Mouse (Mus musculus) embryo, embryonic 10.5 days (tissue): Measurements from ENCODE around the gene Atp6v1g3.

Experiments
- DNase-seq: peaks from one replicate; pipeline ENCODE4 v3.0.0-alpha.2; 2015; ENCODE audit warnings: low spot score

The Atp6v1g3 gene

GRCm38 (mm10) chr1:138289455-138290425, 16.2 kb downstream of the Atp6v1g3 start:
- DNase-seq, result no peak

DNA sequence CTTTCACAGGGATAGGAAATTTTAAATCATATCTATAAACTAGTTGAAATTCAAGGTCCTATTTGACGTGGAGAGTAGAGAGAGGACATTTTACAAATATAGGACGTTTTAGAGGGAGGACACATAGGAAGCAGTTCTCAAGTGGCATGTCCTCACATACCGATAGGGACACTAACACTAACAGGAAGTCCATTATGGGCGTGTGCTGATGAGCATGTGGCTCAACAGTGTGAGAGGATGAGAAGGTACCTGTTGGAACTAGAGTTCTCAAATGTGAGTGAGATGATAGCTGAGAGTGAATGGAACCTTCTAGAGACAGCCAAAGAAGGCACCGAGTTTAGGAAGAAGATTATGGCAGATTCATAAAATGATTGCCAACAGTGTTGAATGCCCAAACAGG, 17.9 kb downstream of the Atp6v1g3 start:
- DNase-seq, result no peak

DNA sequence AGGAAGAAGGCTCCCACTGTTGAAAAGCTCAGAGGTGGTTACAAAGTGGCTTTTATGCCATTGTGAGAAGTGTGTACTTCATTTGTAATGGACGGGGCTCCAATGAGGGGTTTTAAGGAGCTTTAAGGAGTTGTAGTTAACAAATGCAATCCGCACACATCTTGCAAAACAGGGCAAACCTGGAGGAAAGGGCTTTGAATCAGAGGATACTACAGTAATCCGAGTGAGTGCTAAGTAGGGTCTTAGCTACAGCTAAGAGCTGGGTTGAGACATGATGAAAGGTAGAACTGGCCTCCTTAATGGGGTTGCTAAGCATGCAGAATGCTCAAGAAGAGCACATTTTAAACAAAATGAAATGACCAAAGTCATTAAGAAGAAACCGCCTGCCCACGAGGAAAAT, 20.9 kb downstream of the Atp6v1g3 start:
- no peak for DNase-seq

GRCm38 (mm10) chr1:138298156-138298555, 24.6 kb downstream of the Atp6v1g3 start:
- DNase-seq, result no peak

GRCm38 (mm10) chr1:138299576-138299975, 26.0 kb downstream of the Atp6v1g3 start:
- DNase-seq, result no peak

- DNase-seq, result no peak
Measured at GRCm38 (mm10) chr1:138301920-138302319, 28.4 kb downstream of the Atp6v1g3 start.

GRCm38 (mm10) chr1:138302756-138303155, 29.2 kb downstream of the Atp6v1g3 start:
- DNase-seq, result no peak

GRCm38 (mm10) chr1:138303296-138303695, 29.8 kb downstream of the Atp6v1g3 start:
- DNase-seq, result no peak

- no peak for DNase-seq
Measured at GRCm38 (mm10) chr1:138304141-138304915, 30.8 kb downstream of the Atp6v1g3 start.

- no peak for DNase-seq
Measured at GRCm38 (mm10) chr1:138322657-138323056, 49.1 kb downstream of the Atp6v1g3 start.

DNA sequence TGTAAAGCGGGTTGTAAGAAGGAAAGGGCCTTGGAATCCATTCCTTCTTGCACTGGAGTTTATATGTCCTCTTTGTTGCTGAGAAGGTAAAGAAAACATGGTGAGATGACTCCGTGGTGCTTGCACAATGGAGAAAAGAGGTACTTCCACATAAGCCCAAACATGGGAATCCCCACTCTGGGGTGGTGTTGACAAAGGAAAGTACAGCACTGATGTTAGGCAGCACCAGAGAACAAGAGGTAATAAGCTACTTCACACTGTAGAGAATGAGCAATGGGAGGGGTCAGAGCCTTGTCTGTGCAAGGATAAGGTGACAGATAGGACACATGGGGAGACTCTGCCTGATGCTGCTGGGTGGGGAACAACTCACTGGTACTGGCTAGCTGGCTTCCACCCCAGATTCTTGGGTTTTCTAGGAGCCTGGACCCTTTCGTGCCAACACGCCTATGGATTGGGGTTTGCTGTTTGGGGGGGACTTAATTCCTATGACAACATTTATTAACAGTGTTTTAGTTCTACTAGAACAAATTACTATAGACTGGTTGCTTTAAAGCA, 49.6 kb downstream of the Atp6v1g3 start:
- DNase-seq, result no peak

- DNase-seq, result peak; percentile 40
Measured at GRCm38 (mm10) chr1:138326091-138326490, 52.6 kb downstream of the Atp6v1g3 start.

GRCm38 (mm10) chr1:138326566-138326965, 53.0 kb downstream of the Atp6v1g3 start:
- DNase-seq, result no peak

DNA sequence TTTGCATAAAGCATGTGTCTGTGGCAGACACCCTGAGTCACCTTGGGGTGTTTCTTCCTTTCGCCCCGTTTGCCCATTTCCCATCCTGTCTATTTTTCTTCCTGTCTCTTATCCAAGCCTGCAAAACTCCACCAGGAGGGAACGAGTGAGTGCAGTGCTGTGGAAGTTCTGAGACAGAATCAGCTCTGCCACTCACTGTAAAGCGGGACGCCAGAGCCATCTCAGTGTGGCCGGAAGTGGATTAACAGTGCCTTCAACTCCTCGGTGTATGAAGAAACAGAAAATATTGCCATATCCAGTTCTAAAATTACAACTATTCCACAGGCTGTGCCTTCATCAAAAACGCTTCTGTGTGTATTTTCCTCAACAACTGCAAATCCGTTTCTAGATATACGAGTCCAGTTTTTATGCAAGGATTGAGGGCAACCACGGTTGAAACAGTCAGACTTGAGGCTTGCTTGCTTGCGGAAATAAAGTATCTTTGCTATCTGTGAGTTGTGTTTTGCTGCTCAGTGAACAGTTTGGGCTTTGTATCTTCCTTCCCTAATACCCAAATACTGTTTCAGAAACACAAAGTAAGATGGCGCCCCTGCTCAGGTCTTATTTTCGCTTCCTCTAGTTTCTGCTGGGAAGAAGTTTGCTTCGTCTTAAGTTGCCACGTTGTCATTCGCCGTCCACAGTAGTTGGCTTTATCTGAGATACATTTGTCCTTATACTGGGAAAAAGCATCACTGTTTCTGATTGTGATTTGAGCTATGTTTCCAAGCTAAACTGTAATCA, 54.1 kb downstream of the Atp6v1g3 start:
- no peak for DNase-seq

- peak; percentile 77 for DNase-seq
Measured at GRCm38 (mm10) chr1:138328320-138328719, 54.8 kb downstream of the Atp6v1g3 start.

- no peak for DNase-seq
Measured at GRCm38 (mm10) chr1:138330556-138330955, 57.0 kb downstream of the Atp6v1g3 start.

- no peak for DNase-seq
Measured at GRCm38 (mm10) chr1:138331596-138331995, 58.1 kb downstream of the Atp6v1g3 start.

- DNase-seq, result no peak
Measured at GRCm38 (mm10) chr1:138334701-138335100, 61.2 kb downstream of the Atp6v1g3 start.

DNA sequence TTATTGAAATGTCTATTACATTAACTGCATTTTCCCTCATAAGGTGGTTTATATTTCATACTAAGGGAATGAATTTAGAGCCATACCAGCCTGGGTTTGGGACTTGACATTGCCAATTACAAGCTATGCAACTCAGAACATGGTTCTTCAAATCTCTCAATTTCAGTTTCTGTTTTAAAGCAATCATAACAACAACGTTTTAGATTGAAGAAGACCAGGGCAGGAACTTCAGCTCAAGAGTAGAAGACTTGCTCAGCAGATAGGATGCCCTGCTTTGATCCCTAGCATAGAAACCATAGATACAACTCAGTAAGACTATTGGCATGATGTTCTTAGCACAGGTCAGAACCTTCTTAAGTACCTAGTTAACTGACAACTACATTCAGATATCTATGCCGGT, 63.9 kb downstream of the Atp6v1g3 start:
- DNase-seq, result no peak
